Mouse (Mus musculus): ENCODE data around the gene Tor4a. TPM values are rescaled to one million over a fixed set of nuclear protein-coding genes. Genes with fewer than 3 reads are reported as not detected.
A peak's percentile ranks its signal among the peaks of the same experiment; 100 is the strongest.

Gene Tor4a
- polyA plus RNA-seq, 1 experiment from 2014 or later, result 16.8 TPM

DNA sequence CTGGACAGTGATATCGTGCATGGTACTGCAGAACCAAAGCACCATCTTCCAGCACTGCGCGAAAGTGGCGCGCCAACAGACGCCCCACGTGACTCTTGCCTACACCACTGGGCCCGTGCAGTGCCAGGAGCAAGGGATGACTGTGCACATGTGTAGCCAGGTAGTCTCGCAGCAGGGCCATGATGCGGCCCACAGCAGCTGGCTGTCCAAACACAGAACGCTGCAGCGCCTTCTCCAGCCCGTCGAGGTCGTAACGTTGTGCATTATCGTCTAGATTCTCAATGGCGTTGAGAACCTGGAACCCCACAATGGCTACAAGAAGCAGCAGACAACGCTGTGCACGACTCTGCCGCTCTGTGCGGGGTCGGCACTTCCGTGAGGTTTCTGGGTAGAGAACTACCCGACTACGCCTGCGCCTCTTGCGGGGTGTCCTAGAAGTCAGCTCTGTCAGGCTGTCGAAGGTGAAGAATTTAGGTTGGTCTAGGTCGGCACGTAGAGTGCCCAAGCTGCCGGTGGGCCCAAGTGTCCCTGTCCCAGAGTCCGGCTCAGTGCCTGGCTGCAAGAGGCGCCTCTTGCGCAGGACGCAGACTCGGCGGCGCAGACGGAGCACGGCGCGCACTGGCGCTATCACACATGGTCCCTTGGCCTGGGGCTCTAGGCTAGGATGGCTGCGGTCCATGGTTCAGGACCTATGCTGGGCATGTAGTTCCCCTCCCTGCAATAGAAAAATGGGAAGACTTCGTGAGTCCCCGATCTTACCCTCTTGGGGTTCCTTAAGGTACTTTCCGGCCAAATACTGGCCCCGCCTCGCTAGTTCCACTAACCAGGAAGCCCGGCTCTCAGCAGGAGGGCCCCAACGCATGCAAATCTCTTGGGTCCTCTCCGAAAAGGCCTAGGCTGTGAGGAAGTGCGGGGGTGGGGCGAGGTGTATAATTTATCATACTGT lies 1.2 kb downstream of the Tor4a start:
- Histone ChIP-seq H3K36me3 (ENCODE audit: insufficient read depth, low read length) (peaks cover 17% of the 10 kb centered on the region), H3K9me3 (ENCODE audit: low read length) (no peaks in the 10 kb centered on the region), H3K9ac (replicated peaks; ENCODE audit: low read length) (peak overlapping the region; percentile 58), H3K27ac (ENCODE audit: low read length) (peak overlapping the region; percentile 88), H3K27me3 (ENCODE audit: insufficient read depth, low read length) (peaks cover 12% of the 10 kb centered on the region), H3K4me3 (ENCODE audit: low read length) (peak overlapping the region; percentile 48), H3K4me1 (ENCODE audit: insufficient read depth, low read length) (peaks cover 40% of the 10 kb centered on the region), H3K4me2 (replicated peaks; ENCODE audit: low read depth, low read length) (peak overlapping the region; percentile 70)
- WGBS, result 20% methylated on average over 55 of the region's 55 CpGs
- peak; percentile 43; the same call in 1 of the 2 replicates for ATAC-seq (ENCODE audit: low FRiP score, low TSS enrichment)

DNA sequence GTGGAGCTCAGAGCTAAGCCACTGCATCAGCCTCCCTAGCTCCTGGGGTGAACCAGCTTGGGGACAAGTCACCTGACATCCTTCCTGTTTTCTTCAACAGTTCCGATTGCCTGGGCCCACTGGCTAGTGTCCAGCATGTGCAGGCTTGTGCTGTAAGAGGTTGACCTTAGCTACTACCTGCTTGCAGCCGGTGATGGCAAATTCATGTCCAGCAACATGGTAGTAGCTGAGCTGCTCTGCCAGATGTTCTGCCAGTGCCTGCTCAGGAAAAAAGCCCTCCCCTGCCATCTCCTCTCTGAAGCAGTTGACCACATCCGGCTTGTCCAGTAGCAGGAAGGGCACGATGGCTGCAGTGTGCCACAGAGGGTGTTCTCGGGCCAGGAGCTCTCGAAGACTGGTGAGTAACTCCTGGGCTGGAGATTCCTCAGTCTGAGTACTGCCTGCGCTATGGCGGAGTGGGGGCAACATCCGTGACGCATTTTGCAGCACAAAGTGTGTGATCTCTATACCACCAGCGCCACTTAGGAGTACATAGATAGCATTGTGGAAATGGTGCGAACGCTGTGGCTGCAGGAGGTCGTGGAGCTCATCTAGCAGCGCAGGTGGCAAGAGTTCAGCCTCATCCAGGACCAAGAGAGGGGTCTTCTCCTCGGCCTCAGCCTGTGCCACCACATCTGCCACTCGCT lies 2.1 kb downstream of the Tor4a start:
- ATAC-seq (ENCODE audit: low FRiP score, low TSS enrichment), result no peak
- Histone ChIP-seq H3K36me3 (ENCODE audit: insufficient read depth, low read length) (peaks cover 8% of the 10 kb centered on the region), H3K9ac (replicated peaks; ENCODE audit: low read length) (peak overlapping the region; percentile 58), H3K4me3 (ENCODE audit: low read length) (peak overlapping the region; percentile 48), H3K9me3 (ENCODE audit: low read length) (no peaks in the 10 kb centered on the region), H3K27ac (ENCODE audit: low read length) (0 out of 2 replicates have a peak overlapping the region, but pooled peaks have one; percentile 56), H3K27me3 (ENCODE audit: insufficient read depth, low read length) (peaks cover 12% of the 10 kb centered on the region), H3K4me2 (replicated peaks; ENCODE audit: low read depth, low read length) (peak overlapping the region; percentile 70), H3K4me1 (ENCODE audit: insufficient read depth, low read length) (peaks cover 40% of the 10 kb centered on the region)
- 79% methylated on average over 17 of the region's 17 CpGs for whole genome bisulfite sequencing

GRCm38 (mm10) chr2:25194006-25194405 lies 2.7 kb downstream of the Tor4a start:
- Histone ChIP-seq H3K4me2 (replicated peaks; ENCODE audit: low read depth, low read length) (peak overlapping the region; percentile 70; the same call in 1 of the 2 replicates), H3K9me3 (ENCODE audit: low read length) (no peaks in the 10 kb centered on the region), H3K36me3 (ENCODE audit: insufficient read depth, low read length) (peaks cover 3% of the 10 kb centered on the region; the same call in 1 of the 2 replicates), H3K4me1 (ENCODE audit: insufficient read depth, low read length) (peaks cover 38% of the 10 kb centered on the region), H3K27ac (ENCODE audit: low read length) (peak overlapping the region; percentile 56), H3K27me3 (ENCODE audit: insufficient read depth, low read length) (peaks cover 12% of the 10 kb centered on the region), H3K9ac (replicated peaks; ENCODE audit: low read length) (peak overlapping the region; percentile 44; the same call in 1 of the 2 replicates), H3K4me3 (ENCODE audit: low read length) (no peak overlapping the region)
- WGBS, result 72% methylated on average over 5 of the region's 5 CpGs
- no peak for ATAC-seq (ENCODE audit: low FRiP score, low TSS enrichment)

- H3K36me3 ChIP-seq (ENCODE audit: insufficient read depth, low read length), result no peaks in the 10 kb centered on the region
- H3K4me3 ChIP-seq (ENCODE audit: low read length), result no peak overlapping the region
- ATAC-seq (ENCODE audit: low FRiP score, low TSS enrichment), result peak; percentile 81
- 0% methylated on average over 6 of the region's 6 CpGs for WGBS
- H3K9me3 ChIP-seq (ENCODE audit: low read length), result no peaks in the 10 kb centered on the region
- peak overlapping the region; percentile 42; the same call in 1 of the 2 replicates for H3K9ac ChIP-seq (replicated peaks; ENCODE audit: low read length)
- H3K4me2 ChIP-seq (replicated peaks; ENCODE audit: low read depth, low read length), result peak overlapping the region; percentile 70
- H3K4me1 ChIP-seq (ENCODE audit: insufficient read depth, low read length), result peaks cover 36% of the 10 kb centered on the region
- peaks cover 12% of the 10 kb centered on the region for H3K27me3 ChIP-seq (ENCODE audit: insufficient read depth, low read length)
- H3K27ac ChIP-seq (ENCODE audit: low read length), result peak overlapping the region; percentile 56
Observed at GRCm38 (mm10) chr2:25193330-25193770, 3.3 kb downstream of the Tor4a start.

DNA sequence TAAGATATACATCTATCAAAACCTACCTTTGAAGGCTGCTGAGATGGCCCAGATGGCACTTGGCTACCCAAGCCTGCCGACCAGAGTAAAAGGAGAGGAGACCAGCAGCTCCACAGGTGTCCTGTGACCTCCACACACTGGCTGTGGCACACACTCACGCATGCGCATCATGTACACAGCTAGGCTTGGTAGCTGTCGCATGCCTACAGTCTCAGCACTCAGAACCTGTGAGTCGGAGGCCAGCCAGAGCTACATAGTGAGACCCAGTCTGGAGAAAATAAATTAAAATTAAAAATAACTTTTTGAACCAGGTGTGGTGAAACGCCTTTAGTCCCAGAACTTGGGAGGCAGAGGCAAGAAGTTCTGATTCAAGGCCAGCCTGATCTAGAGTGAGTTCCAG lies 8.8 kb downstream of the Tor4a start:
- no peak overlapping the region for H3K9ac ChIP-seq (replicated peaks; ENCODE audit: low read length)
- peaks cover 11% of the 10 kb centered on the region; the same call in 1 of the 2 replicates for H3K27me3 ChIP-seq (ENCODE audit: insufficient read depth, low read length)
- H3K9me3 ChIP-seq (ENCODE audit: low read length), result no peaks in the 10 kb centered on the region
- 82% methylated on average over 6 of the region's 6 CpGs for WGBS
- H3K4me3 ChIP-seq (ENCODE audit: low read length), result no peak overlapping the region
- H3K4me1 ChIP-seq (ENCODE audit: insufficient read depth, low read length), result peaks cover 26% of the 10 kb centered on the region
- peaks cover 2% of the 10 kb centered on the region; the same call in 1 of the 2 replicates for H3K36me3 ChIP-seq (ENCODE audit: insufficient read depth, low read length)
- H3K27ac ChIP-seq (ENCODE audit: low read length), result no peak overlapping the region
- no peak overlapping the region for H3K4me2 ChIP-seq (replicated peaks; ENCODE audit: low read depth, low read length)
- ATAC-seq (ENCODE audit: low FRiP score, low TSS enrichment), result no peak

GRCm38 (mm10) chr2:25186575-25186930 lies 10.1 kb downstream of the Tor4a start:
- H3K27ac ChIP-seq (ENCODE audit: low read length), result no peak overlapping the region
- peak overlapping the region; percentile 70; the same call in 1 of the 2 replicates for H3K9ac ChIP-seq (replicated peaks; ENCODE audit: low read length)
- 38% methylated on average over 5 of the region's 5 CpGs for WGBS
- peak overlapping the region; percentile 82 for H3K4me2 ChIP-seq (replicated peaks; ENCODE audit: low read depth, low read length)
- H3K27me3 ChIP-seq (ENCODE audit: insufficient read depth, low read length), result peaks cover 17% of the 10 kb centered on the region; the same call in 1 of the 2 replicates
- peaks cover 33% of the 10 kb centered on the region for H3K4me1 ChIP-seq (ENCODE audit: insufficient read depth, low read length)
- H3K36me3 ChIP-seq (ENCODE audit: insufficient read depth, low read length), result peaks cover 2% of the 10 kb centered on the region; the same call in 1 of the 2 replicates
- no peak; the same call in 1 of the 2 replicates for ATAC-seq (ENCODE audit: low FRiP score, low TSS enrichment)
- H3K9me3 ChIP-seq (ENCODE audit: low read length), result no peaks in the 10 kb centered on the region
- peak overlapping the region; percentile 56 for H3K4me3 ChIP-seq (ENCODE audit: low read length)

DNA sequence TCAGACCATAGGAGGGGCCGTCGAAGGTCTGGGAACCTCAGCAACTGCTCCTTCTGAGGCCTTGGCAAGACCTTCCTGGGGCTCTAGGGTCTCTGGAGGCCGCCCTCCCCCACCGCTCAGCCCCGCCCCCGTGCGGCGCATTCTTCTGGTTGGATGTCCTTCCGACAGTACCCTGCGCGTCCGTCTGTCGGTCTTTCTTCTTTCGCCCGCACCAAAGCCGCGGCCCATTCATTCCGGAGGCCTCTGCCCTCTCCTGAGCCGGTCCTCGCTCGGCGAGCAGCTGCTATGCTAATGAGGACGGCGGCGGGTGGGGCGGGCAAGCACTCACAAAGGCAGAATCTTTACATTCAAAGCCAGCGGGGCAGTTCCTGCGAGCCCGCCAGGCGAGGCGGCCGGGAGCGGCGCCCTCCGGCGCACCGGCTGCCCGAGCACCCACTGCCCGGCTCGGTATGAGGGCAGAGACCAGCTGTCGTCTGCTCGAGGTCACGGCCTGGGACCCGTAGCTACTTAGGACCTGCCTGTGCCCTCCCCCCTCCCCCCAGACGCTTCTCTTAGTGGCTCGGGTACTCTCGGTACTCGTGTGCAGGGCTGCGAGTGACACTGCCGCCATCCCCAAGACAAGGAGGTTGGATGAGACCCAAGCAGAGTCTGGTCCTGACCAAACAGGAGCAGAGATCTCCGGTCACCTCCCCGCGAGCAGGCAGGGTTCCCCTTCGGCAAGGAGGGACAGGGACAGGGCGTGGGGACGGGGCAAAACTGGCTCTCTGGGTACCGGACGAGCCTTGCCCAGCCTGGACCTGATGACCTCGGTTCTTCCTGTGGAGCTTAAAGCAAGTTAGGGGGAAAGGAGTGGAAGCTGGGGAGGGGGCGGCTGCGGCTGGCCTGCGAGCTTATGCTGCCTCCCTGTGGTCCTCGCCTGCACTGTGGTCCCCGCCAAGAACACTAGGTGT lies 10.8 kb downstream of the Tor4a start:
- Histone ChIP-seq H3K9me3 (ENCODE audit: low read length) (no peaks in the 10 kb centered on the region), H3K27me3 (ENCODE audit: insufficient read depth, low read length) (peaks cover 23% of the 10 kb centered on the region), H3K4me3 (ENCODE audit: low read length) (peak overlapping the region; percentile 56), H3K4me2 (replicated peaks; ENCODE audit: low read depth, low read length) (peak overlapping the region; percentile 82), H3K27ac (ENCODE audit: low read length) (peak overlapping the region; percentile 81), H3K4me1 (ENCODE audit: insufficient read depth, low read length) (peaks cover 38% of the 10 kb centered on the region), H3K36me3 (ENCODE audit: insufficient read depth, low read length) (peaks cover 2% of the 10 kb centered on the region; the same call in 1 of the 2 replicates), H3K9ac (replicated peaks; ENCODE audit: low read length) (peak overlapping the region; percentile 70)
- ATAC-seq (ENCODE audit: low FRiP score, low TSS enrichment), result peak; percentile 69
- under 1% methylated on average over 60 of the region's 64 CpGs for WGBS

DNA sequence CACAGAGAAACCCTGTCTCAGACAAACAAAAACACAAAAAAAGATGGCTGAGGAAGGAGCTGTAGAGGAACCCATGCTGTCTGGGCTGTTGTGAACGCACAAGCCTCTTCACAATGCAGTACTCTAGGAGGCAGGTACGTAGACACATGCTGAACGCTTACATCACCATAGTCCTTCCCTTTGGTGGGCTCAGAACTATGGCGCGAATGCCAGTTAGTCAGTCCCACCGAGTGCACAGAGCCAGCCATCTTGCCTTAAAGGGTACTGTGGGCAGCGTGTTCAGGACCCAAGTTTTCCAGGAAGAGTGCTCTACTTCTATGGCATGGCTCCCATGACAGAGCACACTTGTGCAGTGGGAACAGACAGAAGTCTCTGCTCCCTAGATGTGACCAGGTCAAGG lies 12.2 kb downstream of the Tor4a start:
- Histone ChIP-seq H3K4me3 (ENCODE audit: low read length) (no peak overlapping the region), H3K27me3 (ENCODE audit: insufficient read depth, low read length) (peaks cover 31% of the 10 kb centered on the region)
- ATAC-seq (ENCODE audit: low FRiP score, low TSS enrichment), result no peak

DNA sequence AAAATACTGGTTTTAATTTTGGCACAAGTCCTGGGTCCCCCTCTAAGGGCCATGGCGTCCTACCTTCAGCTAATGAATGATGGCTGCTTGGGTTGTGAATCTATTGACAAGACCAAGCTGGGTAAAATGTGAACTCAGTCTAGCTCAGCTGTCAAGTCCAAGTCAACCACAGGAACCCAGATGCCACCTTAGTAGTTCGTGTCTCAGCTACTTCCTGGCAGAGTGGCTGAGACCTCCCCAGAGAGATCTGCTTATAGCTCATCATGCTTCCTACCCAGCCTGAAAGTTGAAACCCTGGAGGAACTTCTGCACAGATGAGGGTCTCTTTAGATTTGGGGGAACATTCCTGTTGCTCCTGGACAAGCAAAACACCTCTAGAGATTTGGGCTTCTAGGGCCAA lies 13.3 kb downstream of the Tor4a start:
- peaks cover 2% of the 10 kb centered on the region; the same call in 1 of the 2 replicates for H3K36me3 ChIP-seq (ENCODE audit: insufficient read depth, low read length)
- H3K9me3 ChIP-seq (ENCODE audit: low read length), result no peaks in the 10 kb centered on the region
- WGBS, result 56% methylated on average over 2 of the region's 2 CpGs
- no peak overlapping the region for H3K27ac ChIP-seq (ENCODE audit: low read length)
- H3K4me2 ChIP-seq (replicated peaks; ENCODE audit: low read depth, low read length), result peak overlapping the region; percentile 87
- no peak for ATAC-seq (ENCODE audit: low FRiP score, low TSS enrichment)
- H3K27me3 ChIP-seq (ENCODE audit: insufficient read depth, low read length), result peaks cover 38% of the 10 kb centered on the region
- H3K9ac ChIP-seq (replicated peaks; ENCODE audit: low read length), result no peak overlapping the region; the same call in 1 of the 2 replicates
- H3K4me3 ChIP-seq (ENCODE audit: low read length), result peak overlapping the region; percentile 67
- peaks cover 58% of the 10 kb centered on the region for H3K4me1 ChIP-seq (ENCODE audit: insufficient read depth, low read length)

More for the DNA sequence above, 12.2 kb downstream of the Tor4a start:
- WGBS, result 93% methylated on average over 7 of the region's 7 CpGs
- no peaks in the 10 kb centered on the region for H3K9me3 ChIP-seq (ENCODE audit: low read length)
- H3K4me1 ChIP-seq (ENCODE audit: insufficient read depth, low read length), result peaks cover 47% of the 10 kb centered on the region
- H3K36me3 ChIP-seq (ENCODE audit: insufficient read depth, low read length), result peaks cover 2% of the 10 kb centered on the region; the same call in 1 of the 2 replicates
- H3K9ac ChIP-seq (replicated peaks; ENCODE audit: low read length), result 0 out of 2 replicates have a peak overlapping the region, but pooled peaks have one; percentile 11
- H3K27ac ChIP-seq (ENCODE audit: low read length), result no peak overlapping the region
- H3K4me2 ChIP-seq (replicated peaks; ENCODE audit: low read depth, low read length), result no peak overlapping the region
